Mouse (Mus musculus) stomach, postnatal 0 days (tissue): ENCODE results near the gene Lck.

Experiments used
- CTCF ChIP-seq: IDR thresholded peaks from 2 replicates; pipeline ENCODE4 v1.5.1; 2016; ENCODE audit warnings: antibody characterized with exemption, low read depth, mild to moderate bottlenecking, moderate library complexity
- EP300 ChIP-seq: optimal IDR thresholded peaks from 2 replicates; pipeline ENCODE3; 2016; ENCODE audit warnings: antibody characterized with exemption

- TF ChIP-seq CTCF (no peak), EP300 (no peak)
These were observed 409 bp downstream of the Lck start for GRCm38 (mm10) chr4:129573093-129573370.
